Mouse (Mus musculus) forebrain, embryonic 14.5 days (tissue): ENCODE results near the gene Kcnc1. TPM values are rescaled to one million over a fixed set of nuclear protein-coding genes. Genes with fewer than 3 reads are reported as not detected.
A peak's percentile ranks its signal among the peaks of the same experiment; 100 is the strongest.

Source experiments
- ATAC-seq: fragments of 200-750 bp; cut with Nextera tagmentation; 2 replicates; pipeline ENCODE4 v1.8.0; 2017; ENCODE audit warnings: mild to moderate bottlenecking, moderate library complexity
- DNase-seq: peaks from one replicate; pipeline ENCODE4 v3.0.0-alpha.2; 2015; ENCODE audit warnings: low spot score
- H3K27ac ChIP-seq: fragments of 300-500 bp; sonication (generic); 2 replicates; pipeline ENCODE4 v1.5.1; 2014; ENCODE audit warnings: low read depth, mild to moderate bottlenecking, control low read depth, low read length, moderate library complexity
- H3K27me3 ChIP-seq: fragments of 300-500 bp; sonication (generic); replicated peaks from 2 replicates; pipeline ENCODE4 v1.6.1; 2014; ENCODE audit warnings: low read length, control low read depth, mixed read lengths; ENCODE audit not compliant: control insufficient read depth, insufficient read depth
- H3K36me3 ChIP-seq: fragments of 300-500 bp; sonication (generic); 2 replicates; pipeline ENCODE4 v1.6.1; 2014; ENCODE audit warnings: low read length, control low read depth; ENCODE audit not compliant: control insufficient read depth, insufficient read depth
- H3K4me1 ChIP-seq: fragments of 300-500 bp; sonication (generic); 2 replicates; pipeline ENCODE4 v1.6.1; 2014; ENCODE audit warnings: antibody characterized with exemption, low read length, control low read depth; ENCODE audit not compliant: control insufficient read depth, insufficient read depth
- H3K4me2 ChIP-seq: fragments of 300-500 bp; sonication (generic); 2 replicates; pipeline ENCODE4 v1.6.1; 2014; ENCODE audit warnings: mild to moderate bottlenecking, control low read depth, low read length
- H3K4me3 ChIP-seq: fragments of 300-500 bp; sonication (generic); 2 replicates; pipeline ENCODE4 v1.5.1; 2014; ENCODE audit warnings: low read depth, low read length, control low read depth
- H3K9ac ChIP-seq: fragments of 300-500 bp; sonication (generic); 2 replicates; pipeline ENCODE4 v1.6.1; 2014; ENCODE audit warnings: mild to moderate bottlenecking, low read length, control low read depth, moderate library complexity
- H3K9me3 ChIP-seq: fragments of 300-500 bp; sonication (generic); replicated peaks from 2 replicates; pipeline ENCODE4 v1.6.1; 2016; ENCODE audit warnings: low read length, control low read depth, mixed read lengths; ENCODE audit not compliant: control insufficient read depth
- WGBS: fragments of 180-500 bp; shearing (Covaris S2); extraction: QIAGEN DNeasy Blood & Tissue Kit; methylation state at CpG from one replicate; pipeline ENCODE4 v1.1.7; 2014; 5-methylcytosine and 5-hydroxymethylcytosine counted together
- polyA plus RNA-seq: library from polyadenylated mRNA; unstranded; fragments of >200 nt; fragmentation: Nextera tagmentation; extraction: Ambion mirVana; gene quantifications from 2 replicates; pipeline ENCODE4 v1.2.1, GENCODE M21; 2014

The Kcnc1 gene
- 3.6 and 6.0 TPM in 2 replicates for polyA plus RNA-seq

DNA sequence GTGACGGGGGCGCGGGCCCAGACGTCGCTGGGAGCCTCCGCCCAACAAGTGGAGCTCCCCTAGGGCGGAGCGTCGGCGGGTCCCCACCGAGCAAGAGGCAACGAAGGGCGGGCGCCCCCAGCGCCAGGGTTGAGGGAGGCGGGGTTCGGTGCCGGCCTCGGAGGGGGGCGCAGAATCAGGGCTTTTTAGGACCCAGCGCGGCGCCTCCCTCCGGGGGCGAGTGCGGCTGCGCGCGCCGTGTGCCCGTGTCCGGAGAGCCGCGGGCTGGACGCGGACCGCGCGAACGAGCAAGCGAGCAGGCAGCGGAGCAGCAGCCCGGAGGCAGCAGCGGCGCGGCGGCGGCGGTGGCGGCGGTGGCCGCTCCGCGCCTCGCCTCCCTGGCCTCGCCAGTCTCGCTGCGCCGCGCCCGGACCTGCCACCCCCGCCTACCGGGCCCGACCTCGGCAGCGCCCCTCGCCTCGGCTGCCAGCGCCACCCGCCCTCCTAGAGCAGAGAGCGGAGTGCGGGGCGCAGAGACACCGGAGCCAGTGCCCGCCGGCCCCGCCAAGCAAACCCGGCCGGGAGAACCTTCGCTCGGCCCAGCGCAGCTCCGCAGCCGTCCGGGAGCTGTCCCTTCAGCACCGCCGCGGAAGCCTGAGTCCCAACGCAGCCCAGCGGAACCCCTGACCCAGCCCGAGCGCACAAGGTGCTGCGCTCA is at the start of gene Kcnc1:
Kcnc1 (plus strand) TSS at position 267 of the 697 bp plus-strand sequence.
- under 1% methylated on average over 55 of the region's 93 CpGs for WGBS
- Histone ChIP-seq H3K9ac (peak within 1 kb of the TSS; percentile 87), H3K27ac (peak within 1 kb of the TSS; percentile 75), H3K4me2 (peak within 1 kb of the TSS; percentile 76), H3K27me3 (peaks cover 42% of the 10 kb centered on the region), H3K4me3 (peak within 1 kb of the TSS; percentile 78), H3K9me3 (no peaks in the 10 kb centered on the region), H3K36me3 (no peaks in the 10 kb centered on the region), H3K4me1 (peaks cover 16% of the 10 kb centered on the region; the same call in 1 of the 2 replicates)
- ATAC-seq (peak; percentile 69), DNase-seq (peak; percentile 83)

- Histone ChIP-seq H3K36me3 (no peaks in the 10 kb centered on the region), H3K4me3 (no peak overlapping the region), H3K9ac (no peak overlapping the region), H3K9me3 (no peaks in the 10 kb centered on the region), H3K27ac (no peak overlapping the region), H3K4me2 (no peak overlapping the region), H3K27me3 (peaks cover 24% of the 10 kb centered on the region), H3K4me1 (no peaks in the 10 kb centered on the region)
- 72% methylated on average over 4 of the region's 4 CpGs for WGBS
- DNase-seq (no peak), ATAC-seq (no peak)
Observed at GRCm38 (mm10) chr7:46347692-46348091, 48.6 kb upstream of the Kcnc1 start.

DNA sequence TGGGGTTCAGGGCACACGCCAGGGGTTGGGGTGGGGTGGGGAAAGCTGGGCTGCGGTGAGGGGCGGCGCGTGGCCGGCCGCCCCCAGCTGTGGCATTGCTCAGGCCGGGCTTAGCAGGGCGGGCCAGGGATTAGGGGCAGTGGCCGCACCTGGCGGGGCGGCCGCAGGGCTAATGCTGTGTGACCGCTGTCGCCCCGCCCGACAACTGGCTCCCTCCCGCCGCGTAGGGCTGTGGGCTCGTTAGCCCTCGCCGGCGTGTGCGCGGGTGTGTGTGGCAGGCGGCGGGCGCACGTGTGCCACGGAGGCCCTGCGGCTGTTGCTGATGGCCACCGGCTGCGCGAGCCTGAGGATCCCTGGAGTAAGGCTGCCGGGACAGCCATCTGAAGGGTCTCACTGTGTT is 47.5 kb upstream of the Kcnc1 start:
- DNase-seq (peak; percentile 6), ATAC-seq (no peak)
- Histone ChIP-seq H3K9me3 (no peaks in the 10 kb centered on the region), H3K27me3 (peaks cover 24% of the 10 kb centered on the region), H3K4me3 (no peak overlapping the region), H3K36me3 (no peaks in the 10 kb centered on the region), H3K4me2 (peak overlapping the region; percentile 35), H3K27ac (no peak overlapping the region), H3K4me1 (no peaks in the 10 kb centered on the region), H3K9ac (no peak overlapping the region)
- under 1% methylated on average over 34 of the region's 36 CpGs for WGBS

DNA sequence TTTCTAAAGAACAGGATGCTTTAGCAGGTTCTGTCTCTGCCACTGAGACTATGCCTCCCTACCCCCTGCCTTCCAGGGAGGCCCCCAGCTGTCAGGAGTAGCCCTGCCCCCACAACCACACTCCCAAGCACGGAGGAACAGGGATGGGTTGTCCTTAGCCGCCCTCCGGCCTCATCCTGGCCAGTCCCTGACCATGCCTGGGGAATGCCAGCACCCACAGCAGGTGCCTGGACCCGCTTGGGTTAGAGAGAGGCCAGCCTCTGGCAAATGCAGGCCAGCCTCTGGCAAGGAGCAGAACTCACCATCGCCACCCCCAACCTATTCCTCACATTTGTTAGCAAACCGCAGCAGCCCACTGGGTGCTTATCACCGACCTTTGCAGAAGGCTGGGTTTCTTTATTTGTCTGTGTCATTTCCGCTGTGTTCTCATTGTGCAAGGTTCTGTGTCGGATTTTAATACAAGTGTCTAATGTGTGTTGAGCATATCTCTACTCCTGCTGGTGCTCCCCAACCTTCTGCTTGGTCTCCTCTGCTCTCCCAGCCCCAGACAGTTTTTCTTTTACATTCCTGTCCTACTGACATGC is 46.1 kb upstream of the Kcnc1 start:
- DNase-seq (no peak), ATAC-seq (no peak)
- peaks cover 24% of the 10 kb centered on the region for H3K27me3 ChIP-seq
- no peak overlapping the region for H3K4me3 ChIP-seq
- no peak overlapping the region for H3K4me2 ChIP-seq
- no peak overlapping the region for H3K9ac ChIP-seq
- 55% methylated on average over 9 of the region's 9 CpGs for WGBS
- no peaks in the 10 kb centered on the region for H3K4me1 ChIP-seq
- H3K36me3 ChIP-seq: no peaks in the 10 kb centered on the region
- H3K9me3 ChIP-seq: no peaks in the 10 kb centered on the region
- no peak overlapping the region for H3K27ac ChIP-seq

DNA sequence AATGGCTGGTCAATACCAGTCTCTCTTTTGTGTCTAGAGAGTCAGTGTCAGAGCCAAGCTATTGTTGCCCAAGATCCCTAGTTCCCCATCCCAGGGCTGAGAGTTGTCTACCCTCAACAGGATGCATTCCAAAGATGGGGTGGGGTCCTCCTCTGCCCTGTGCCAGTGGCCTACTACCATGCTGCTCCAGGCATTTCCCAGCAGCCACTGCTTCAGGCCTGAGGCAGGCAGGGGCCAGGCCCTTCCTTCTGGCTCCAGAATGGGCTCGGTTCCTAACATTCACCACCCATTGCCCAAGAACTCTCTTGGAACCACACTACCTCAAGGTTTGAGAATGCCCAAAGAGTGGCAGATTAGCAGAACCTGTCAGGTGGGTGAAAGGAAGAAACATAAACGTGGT is 43.5 kb upstream of the Kcnc1 start:
- H3K4me3 ChIP-seq: no peak overlapping the region
- H3K27ac ChIP-seq: no peak overlapping the region
- H3K4me2 ChIP-seq: no peak overlapping the region
- WGBS: 65% methylated on average over 2 of the region's 2 CpGs
- H3K36me3 ChIP-seq: no peaks in the 10 kb centered on the region
- no peaks in the 10 kb centered on the region for H3K4me1 ChIP-seq
- no peaks in the 10 kb centered on the region for H3K9me3 ChIP-seq
- DNase-seq: no peak
- no peak overlapping the region for H3K9ac ChIP-seq
- peaks cover 19% of the 10 kb centered on the region for H3K27me3 ChIP-seq
- no peak for ATAC-seq

- H3K36me3 ChIP-seq: no peaks in the 10 kb centered on the region
- ATAC-seq (no peak), DNase-seq (no peak)
- no peak overlapping the region for H3K4me2 ChIP-seq
- H3K4me1 ChIP-seq: no peaks in the 10 kb centered on the region
- H3K9ac ChIP-seq: no peak overlapping the region
- no peaks in the 10 kb centered on the region for H3K9me3 ChIP-seq
- no peak overlapping the region for H3K27ac ChIP-seq
- H3K4me3 ChIP-seq: no peak overlapping the region
- peaks cover 15% of the 10 kb centered on the region for H3K27me3 ChIP-seq
- 61% methylated on average over 8 of the region's 8 CpGs for WGBS
Observed at GRCm38 (mm10) chr7:46353216-46353615, 43.1 kb upstream of the Kcnc1 start.

GRCm38 (mm10) chr7:46353875-46354274 is 42.4 kb upstream of the Kcnc1 start:
- Histone ChIP-seq H3K4me3 (no peak overlapping the region), H3K27ac (no peak overlapping the region), H3K4me1 (no peaks in the 10 kb centered on the region), H3K36me3 (no peaks in the 10 kb centered on the region), H3K4me2 (no peak overlapping the region), H3K27me3 (peaks cover 9% of the 10 kb centered on the region), H3K9ac (no peak overlapping the region), H3K9me3 (no peaks in the 10 kb centered on the region)
- 68% methylated on average over 4 of the region's 4 CpGs for WGBS
- DNase-seq (no peak), ATAC-seq (no peak)

- H3K4me1 ChIP-seq: no peaks in the 10 kb centered on the region
- H3K4me2 ChIP-seq: no peak overlapping the region
- H3K27ac ChIP-seq: no peak overlapping the region
- no peak overlapping the region for H3K4me3 ChIP-seq
- no peaks in the 10 kb centered on the region for H3K27me3 ChIP-seq
- ATAC-seq: no peak
- H3K36me3 ChIP-seq: no peaks in the 10 kb centered on the region
- H3K9me3 ChIP-seq: no peaks in the 10 kb centered on the region
- H3K9ac ChIP-seq: no peak overlapping the region
- DNase-seq: no peak
Observed at GRCm38 (mm10) chr7:46361776-46362175, 34.5 kb upstream of the Kcnc1 start.

DNA sequence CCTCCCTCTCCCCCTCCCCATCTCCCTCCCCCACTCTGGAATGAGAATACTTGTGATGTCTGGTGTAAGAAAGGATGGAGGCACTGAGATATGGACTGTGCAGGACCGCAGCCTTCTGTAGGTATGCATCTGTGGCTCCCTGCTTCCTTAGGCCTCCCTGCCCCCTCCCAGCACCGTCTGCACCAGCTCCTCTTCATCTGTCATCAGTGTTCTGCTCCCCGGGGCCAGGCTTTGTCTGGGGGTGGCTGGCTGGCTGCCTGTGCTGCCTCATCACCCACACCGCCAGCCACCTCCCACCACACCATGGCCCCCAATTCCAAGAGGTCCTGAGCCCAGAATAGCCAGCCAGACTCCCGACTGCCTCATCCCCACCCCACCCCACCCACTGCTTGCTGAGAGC is 32.1 kb upstream of the Kcnc1 start:
- Histone ChIP-seq H3K27me3 (no peaks in the 10 kb centered on the region), H3K4me1 (no peaks in the 10 kb centered on the region), H3K9me3 (no peaks in the 10 kb centered on the region), H3K4me2 (no peak overlapping the region), H3K27ac (no peak overlapping the region), H3K4me3 (no peak overlapping the region), H3K9ac (no peak overlapping the region), H3K36me3 (no peaks in the 10 kb centered on the region)
- ATAC-seq (no peak), DNase-seq (no peak)
- 48% methylated on average over 5 of the region's 5 CpGs for WGBS
